Mouse (Mus musculus): ENCODE results near the gene Ncan.
A peak's percentile ranks its signal among the peaks of the same experiment; 100 is the strongest.

Ncan gene

DNA sequence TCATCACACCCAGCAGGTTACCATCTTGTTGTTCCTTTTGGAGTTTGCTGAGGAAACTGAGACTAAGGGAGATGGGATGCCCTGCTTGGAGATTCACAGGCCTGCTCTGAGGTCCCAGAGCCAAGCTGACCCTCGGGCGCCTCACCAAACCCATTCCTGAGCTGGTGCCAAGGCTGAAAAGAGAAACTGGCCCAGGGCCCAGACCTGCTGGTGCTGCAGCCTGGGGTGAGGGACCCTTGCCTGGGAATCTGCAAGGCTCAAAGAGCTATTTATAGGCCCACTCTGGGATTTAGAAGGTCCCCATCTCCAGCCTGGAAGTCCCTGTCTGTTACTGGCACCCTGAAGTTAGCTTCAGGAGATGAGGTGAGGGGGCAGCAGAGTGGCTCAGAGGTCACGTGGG, 7.8 kb upstream of the Ncan start:
- DNase-seq = peak; percentile 41 to 60

DNA sequence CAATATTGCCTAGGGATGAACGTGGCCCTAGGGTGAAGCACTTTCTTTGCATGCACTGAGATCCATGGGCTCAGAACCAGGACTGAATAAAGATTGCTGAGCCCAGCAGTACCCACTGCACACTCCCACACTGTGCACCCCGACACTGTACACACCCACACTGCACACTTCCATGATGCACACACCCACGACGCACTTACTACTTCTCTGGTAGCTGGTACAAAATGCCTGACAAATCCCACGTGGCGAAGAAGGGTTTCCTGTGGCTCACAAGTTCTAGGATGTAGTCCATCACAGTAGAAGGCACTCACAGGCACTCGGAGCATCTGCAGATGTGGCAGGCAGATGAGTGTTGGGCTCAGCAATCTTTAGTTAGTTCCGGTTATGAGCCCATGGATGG, 4.3 kb upstream of the Ncan start:
- DNase-seq = no peak

DNA sequence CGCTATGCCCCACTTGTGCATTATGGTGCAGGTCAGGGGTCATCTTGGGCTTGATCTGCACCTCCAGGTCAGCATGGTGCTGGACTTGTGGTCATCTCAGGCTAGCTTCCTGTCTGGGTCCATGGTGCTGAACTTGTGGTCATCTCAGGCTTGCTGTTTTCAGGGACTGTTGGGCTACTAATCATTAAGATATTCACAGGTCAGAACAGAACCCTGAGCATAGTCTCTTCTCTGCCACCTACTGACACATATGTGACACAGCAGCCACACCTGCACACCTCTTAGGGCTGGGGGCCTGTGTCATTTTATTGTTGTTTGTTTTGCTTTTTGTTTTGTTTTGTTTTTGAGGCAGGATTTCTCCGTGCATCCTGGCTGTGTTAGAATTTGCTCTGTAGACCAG, 2.2 kb upstream of the Ncan start:
- DNase-seq = peak in 1 of 2 experiments; percentile 36

DNA sequence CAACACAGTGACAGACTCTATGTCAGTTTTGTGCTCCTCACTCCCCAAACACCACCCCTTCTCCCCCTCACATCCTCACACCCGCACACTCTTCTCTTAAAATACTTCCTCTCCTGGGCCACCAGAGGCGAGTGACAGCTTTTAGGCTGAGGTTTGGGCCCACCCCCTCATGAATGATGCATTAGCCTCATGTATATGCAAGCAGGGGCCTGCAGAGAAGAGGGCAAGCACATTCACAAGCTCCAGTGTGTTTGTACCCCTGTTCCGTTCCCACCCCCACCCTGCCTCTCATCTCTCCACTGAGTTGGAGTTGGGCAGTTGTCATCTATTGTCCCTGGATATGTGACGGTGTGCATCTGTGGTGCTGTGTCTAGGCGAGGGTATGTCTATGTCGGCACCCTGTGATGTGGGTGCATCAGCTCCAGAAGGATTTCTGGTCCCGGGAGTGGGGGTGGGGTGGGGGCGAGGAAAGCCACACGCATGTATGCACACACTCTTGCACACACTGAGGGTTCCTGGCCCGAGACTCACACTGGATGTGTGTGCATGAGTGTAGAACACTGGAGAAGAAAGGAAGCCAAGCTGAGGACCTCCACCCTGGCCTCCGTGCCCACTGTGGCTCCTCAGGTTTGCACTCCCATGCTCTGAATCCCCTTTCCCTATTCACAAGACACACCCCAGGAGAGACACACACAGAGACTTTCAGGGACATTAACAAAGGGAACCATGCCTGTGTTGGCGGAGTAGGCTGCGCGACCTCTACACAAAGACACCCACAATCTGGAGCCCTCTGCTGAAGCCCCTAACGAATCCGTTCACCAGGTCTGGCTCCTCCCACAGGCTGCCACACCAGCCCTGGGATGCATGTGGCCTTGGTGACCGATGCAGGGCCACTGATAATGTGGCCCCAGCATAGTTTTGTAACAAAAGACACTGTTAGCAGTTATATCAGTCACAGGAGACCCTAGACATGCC, 1.7 kb downstream of the Ncan start:
- no peak for DNase-seq

DNA sequence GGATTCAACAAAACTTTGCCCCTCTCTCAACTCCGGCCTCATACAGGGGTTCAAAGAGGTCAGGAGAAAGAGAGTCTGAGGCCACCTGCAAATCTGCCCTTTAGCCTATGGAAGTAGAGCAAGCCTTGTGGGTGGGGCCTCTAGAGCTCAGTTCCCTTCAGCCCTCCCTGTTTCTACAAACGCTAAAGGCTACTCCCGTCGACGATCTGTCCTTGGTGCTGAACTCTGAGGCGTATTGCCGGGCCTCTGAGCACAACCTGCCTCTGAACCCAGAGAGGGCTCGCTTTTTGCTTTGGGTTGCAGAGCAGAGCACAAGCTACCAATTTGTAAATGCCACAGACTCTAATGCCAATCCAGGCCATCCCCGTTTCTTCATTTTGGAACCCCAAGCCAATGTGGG, 3.1 kb downstream of the Ncan start:
- DNase-seq = no peak

DNA sequence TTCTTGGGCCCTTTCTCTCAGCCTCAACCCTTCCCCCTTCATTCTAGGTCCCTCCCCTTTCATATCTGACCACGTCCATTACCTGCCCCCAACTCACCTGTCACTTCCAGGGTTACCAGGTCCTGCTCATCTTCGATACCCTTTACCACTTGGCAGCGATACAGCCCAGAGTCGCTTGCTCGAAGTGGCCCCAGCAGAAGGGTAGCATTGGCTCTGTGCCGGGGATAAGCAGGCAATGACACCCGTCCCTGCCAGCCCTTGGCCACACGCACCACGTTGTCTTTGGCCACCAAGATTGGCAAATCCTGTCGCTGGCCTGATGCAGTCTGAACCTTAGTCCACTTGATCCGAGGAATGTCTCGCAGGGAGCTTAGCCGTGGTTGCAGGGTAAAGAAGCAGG, 5.8 kb downstream of the Ncan start:
- no peak for DNase-seq

DNA sequence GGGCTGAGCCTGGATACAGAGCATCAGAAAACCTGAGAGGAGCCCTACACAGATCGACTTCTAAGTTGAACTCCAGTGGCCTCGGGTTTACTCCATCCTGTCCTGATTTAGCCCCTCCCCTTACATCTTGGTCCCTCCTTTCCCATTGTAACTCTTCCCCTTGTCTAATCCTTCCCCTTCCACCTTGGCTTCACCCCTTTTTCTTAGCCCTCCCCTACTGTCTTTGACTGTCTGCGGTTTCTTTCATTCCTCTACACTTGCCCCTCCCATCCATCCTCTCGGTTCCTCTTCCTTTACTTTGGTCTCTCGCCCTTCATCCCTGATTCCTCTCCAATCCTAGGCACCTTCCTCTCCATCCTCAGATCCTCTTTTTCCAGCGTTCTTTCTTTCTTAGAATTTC, 6.2 kb downstream of the Ncan start:
- DNase-seq = no peak

DNA sequence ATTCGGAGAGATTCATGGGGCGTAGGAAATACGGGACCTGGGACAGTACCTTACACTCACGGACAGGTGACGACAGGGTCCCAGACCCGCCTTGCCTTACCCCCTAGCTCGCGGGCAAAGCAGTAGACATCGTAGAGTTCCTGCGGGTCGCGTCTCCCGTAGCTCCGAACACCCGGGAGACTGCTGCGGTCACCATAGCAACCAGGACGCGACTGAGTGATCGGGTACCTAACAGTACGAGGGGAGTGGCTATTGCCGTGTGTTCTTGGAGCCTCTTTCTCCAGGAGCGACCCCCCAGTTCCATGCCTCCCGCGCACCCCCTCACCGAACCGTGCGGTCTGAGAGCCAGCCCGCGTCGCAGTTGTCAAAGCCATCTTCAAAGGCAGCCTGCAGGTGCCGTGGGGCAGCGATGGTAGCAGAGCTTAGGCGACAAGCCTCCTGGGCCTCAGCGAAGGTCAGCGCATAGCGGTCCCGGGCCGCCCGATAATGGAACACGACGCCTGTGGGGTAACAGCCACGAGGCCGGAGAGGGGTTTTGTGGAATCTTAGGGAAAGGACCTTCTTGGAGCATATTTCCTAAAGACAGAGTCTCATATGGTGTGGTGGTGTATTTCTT, 8.2 kb downstream of the Ncan start:
- DNase-seq = no peak

DNA sequence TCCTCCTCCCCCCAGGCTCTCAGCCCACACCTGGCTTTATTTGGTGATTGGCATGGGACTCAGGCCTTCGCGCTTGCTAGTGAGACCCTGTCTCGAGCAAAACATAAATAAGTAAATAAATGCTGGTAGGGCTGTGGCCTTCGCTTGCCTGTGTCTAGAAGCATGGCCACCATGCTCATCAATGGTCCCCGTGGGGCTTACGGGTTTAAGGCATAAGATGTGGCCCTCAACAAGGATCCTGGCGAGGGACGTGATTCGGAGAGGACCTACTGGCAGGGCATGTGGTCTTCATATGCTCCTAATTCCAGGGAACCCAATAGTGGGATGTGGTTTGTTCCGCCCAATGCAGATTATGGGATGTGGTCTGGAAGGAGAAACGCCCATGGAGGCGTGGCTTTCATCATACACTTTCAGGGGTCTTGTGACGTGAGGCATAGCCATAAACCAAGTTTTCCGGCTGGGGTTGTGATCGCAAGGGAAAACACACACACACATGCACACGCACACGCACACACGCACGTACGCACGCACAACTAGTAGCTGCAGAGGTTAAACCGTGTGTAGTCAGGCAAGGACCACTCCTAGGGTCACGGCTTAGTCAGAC, 9.4 kb downstream of the Ncan start:
- no peak for DNase-seq

DNA sequence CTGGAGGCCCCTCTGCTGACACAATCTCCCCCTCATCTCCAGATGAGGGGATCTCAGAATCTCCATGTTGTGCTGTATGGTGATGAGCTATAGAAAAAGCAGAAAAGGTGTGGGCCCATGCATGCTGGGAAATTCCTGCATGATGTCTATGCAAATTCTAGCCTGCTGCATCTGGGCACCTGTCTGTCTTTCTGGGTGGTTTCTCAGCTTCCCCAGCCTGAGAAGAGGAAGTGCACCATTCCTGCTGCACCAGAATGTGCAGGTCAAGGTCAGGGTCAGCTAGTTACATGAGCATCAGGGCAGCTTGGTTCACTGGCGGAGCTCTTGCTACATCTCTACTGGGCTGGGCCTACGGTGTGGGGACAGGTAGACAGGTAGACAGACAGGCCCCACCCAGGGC, 10.2 kb downstream of the Ncan start:
- no peak for DNase-seq

DNA sequence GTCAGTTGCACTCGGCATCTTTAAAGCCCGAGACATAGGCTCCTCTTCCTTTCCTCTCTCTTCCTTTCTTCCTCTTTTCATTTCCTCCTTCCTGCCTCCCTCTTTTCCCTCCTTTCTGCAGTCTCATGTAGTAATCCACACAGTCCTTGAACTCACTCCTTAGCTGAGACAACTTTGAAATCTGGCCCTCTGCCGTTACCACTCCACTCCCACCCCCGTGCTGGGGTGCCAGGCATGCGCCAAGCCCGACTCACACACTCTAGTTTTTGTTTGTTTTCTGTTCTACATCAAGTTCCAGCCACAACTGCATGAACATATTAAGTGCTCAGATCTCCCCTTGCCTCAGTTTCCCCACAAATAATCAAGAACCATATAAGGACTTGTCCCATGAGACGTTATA, 15.8 kb downstream of the Ncan start:
- no peak for DNase-seq

DNA sequence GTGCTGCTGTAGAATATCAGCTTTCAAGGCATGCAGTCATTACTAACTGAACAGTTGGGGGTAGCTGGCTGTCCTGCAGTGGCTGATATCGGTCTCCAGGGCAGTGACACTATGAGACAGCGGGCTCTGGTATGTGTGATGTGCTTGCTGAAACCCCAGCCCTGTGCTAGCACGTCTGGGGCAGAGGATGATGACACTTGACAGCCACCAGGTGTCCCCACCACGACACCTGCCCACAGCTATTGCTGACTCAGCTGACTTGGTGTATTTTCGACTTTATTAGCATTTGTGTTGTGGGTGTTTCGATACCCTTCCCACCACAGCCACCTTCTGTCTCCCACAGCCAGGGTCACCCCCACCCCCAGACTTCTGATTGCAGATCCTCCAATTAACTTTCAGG, 16.2 kb downstream of the Ncan start:
- DNase-seq = peak; percentile 55 to 73

DNA sequence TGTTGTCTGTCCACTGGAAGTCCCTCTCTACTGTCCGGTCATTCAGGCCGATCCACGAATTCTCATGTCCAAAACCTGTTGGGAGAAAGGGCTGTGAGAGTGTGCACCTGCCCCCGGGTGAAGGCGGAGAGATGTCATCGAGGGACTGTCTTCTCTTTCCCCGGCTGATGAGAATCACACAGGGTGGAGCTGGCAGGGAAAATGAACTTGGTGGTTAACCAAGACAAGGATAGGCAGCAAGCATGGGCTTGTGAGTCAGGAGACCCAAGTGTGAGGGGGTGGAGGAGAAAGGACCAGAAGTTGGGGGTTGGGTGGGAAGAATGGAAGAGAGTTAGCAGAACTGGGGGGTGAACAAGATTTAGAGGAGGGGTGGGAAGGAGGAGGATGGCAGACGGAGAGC, 20.4 kb downstream of the Ncan start:
- no peak for DNase-seq

DNA sequence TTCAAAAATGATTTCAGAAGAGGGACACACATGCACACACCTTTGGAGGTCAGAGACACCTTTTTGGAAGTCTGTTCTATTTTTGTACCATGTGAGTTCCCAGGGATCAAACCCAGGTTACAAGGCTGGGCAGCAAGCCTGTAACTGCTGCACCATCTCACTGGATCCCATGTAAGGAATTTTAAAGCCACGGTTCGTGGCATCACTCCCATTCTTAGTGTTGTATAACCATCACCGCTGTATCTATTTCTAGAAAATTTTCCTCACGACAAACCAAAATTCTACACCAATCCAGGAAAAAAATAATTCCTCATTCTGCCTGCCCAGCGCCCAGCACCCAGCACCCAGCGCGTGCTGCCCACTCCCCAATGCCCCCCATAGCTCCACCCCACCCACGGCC, 21.4 kb downstream of the Ncan start:
- no peak for DNase-seq

DNA sequence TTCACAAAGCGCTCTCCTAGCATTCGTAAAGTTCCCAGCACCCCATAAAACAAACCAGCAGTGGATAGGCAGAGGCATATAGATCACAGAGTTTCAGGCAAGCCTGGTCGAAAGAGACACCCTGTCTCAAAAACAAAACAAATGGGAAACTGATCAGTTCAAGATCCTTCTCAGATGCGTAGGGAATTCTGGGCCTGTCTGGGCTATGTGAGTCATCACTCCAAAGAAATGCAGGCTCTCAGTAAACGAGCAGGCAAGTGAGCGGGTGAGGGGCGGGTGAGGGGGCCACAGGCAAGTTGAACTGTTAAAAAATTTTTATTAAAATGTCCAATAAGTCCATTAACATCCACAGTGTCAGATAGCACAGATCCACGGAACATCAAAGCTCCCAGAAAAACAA, 27.9 kb downstream of the Ncan start:
- no peak for DNase-seq

DNA sequence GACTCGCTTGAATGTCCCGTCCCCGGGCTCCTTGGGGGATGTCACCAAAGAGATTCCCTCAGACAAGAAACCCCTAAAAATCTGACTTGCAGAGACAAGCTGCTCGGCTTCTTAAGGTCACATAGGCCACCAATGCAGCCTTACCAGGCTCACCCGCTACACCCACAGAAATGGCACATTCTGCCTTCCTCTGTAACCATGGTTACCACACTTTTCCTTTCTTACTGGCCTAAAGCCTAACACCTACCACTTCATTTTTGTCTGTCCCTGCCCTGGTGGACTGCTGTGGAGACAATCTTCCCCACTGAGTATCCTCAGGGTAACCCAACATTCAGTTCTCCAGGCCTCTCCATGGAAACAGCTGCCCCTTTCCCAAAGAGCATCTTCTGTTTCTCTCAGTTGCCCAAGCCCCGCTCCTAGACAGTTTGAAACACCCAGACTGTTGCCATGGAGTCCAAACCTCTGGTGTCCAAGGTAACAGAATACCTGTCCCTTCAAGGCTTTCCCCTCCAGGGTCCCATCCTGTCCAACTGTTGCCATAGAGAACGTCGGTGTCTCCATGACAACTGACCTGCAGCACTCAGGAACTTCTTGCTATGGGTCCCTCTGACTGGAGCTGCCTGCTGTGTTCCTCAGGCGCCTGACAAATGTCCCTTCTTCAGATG, 31.2 kb downstream of the Ncan start:
- no peak for DNase-seq

DNA sequence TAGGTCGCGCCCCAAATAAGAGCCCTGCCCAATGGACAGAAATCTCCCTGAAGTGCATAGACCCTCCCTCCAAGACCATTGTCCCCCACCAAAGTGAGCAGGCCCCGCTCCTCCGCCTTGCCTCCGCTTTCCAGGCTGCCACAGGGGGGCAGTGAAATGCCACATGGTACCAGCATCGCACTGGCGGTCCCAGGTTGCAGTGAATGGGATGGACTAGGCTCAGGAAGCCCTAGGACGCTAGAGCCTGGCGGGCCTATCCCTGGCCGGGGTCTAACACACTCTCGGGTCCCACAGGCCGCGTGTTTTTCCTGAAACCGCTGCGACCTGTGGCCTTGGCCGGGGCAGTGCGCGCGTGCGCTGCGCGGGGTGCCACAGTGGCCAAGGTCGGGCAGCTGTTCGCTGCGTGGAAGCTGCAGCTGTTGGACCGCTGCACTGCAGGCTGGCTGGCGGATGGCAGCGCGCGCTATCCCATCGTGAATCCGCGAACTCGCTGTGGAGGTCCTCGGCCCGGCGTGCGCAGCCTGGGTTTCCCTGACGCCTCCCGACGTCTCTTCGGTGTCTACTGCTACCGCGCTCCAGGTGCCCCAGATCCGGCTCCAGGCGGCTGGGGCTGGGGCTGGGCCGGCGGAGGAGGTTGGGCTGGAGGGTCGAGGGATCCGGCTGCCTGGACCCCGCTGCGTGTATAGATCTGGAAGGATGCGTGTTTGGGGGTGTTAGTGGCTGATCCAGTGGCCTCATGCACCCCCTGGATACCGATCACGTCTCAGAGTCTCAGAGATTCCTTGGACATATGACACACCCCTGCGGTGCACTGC, 32.6 kb downstream of the Ncan start:
- DNase-seq = peak; percentile 66 to 77

DNA sequence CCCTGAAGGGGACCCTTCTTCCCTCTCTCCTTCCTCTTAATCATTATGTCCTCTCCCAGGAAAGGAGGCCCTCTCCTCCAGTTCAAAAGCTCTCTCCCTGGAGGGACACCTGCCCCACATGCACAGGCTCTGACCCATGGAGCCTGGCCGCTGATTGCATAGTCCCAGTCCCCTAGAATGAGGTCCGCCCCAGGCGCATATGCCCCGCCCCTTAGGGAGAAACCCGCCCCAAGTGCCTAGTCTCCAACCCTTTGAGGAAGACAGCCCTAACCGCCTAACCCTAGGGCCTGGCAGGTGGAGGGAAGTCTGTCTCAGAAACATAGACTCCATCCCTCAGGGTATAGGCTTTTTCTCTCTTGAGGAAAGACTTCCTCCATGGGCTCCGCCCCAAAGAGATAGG, 33.4 kb downstream of the Ncan start:
- DNase-seq = no peak

DNA sequence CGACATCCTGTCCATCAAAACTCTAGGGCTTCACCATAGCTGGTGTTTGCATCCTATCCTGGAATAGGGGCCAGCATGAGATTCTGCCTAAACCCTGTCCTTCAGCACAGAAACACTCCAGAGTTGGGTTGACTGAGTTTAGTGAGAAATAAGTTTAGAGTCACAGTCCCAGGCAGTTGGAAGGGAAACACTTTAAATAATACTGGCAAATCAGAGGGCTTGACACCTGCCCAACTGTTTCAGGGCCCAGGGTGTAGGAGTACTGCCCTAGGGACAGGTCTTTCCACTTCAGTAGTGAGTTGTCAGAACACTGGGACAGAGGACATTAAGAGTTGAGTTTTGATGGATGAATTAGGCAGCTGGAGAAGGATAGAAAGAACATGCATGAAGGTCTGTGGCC, 34.5 kb downstream of the Ncan start:
- DNase-seq = no peak

DNA sequence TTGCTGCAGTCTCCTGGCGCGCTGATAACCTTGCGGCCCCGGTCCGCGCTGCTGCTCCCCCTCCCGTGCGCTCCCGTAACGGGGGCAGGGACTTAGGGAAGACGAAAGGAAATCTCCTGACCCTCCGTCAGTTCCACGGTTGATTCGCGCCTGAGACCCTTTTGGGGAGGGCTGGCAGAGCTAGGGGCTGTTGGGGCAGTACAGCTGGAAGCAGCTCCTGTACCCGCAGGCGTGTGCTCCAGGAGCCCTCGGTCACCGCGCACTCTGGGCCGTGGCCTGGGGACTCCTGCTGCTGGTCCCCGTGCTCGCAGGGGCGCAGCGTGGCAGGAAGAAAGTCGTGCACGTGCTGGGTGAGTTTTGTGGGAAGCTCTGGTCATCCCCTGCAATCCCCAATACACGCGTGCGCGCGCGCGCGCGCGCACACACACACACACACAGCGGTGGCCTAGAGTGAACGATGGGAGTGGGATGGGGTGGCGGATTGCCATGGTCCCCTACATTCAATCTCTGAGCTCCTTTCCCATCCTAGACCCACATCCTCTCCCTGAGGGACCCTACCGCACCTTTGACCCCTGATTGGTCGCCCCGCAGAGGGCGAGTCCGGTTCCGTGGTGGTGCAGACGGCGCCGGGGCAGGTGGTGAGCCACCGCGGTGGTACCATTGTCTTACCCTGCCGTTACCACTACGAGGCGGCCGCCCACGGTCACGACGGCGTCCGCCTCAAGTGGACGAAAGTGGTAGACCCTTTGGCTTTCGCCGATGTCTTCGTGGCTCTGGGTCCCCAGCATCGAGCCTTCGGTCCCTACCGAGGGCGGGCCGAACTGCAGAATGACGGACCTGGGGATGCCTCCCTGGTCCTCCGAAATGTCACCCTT, 36.2 kb downstream of the Ncan start:
- peak; percentile 61 to 65 for DNase-seq

DNA sequence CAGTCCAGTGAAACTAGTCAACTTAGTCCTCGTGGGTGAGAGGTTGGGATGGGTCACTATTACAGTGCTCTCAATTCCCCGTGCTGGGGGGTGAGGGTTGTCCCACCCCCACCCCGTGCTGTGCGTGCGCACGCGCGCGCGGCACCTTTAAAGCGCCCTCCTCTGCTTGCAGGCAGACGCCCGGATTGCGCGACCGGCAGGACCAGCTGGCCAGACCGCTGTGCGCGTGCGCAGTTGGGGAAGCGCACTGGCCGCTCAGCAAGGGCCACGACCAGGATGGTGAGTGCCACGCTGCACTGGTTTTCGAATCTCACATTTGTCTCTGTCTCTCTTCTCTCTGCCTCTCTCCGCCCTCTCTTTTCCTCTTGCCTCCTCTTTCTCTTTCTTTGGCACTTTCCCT, 37.4 kb downstream of the Ncan start, which contains the start of gene Hapln4:
Gene Hapln4 (plus strand): TSS at position 173 of the 400 bp plus-strand sequence.
- DNase-seq = peak; percentile 88 to 93
